Mouse (Mus musculus) cerebellum, adult 2 months (tissue): ENCODE data around the gene Actr2. TPM values are rescaled to one million over a fixed set of nuclear protein-coding genes. Genes with fewer than 3 reads are reported as not detected.

ENCODE experiments used
- DNase-seq, 2 experiments: peaks; one replicate each; pipeline ENCODE4 v3.0.0; 2021
- H3K27ac ChIP-seq: fragments of 200-500 bp; 2 replicates; pipeline ENCODE4 v1.5.1; 2012; ENCODE audit warnings: low read length, control low read depth, inconsistent platforms; ENCODE audit not compliant: insufficient read depth
- H3K27me3 ChIP-seq: fragments of 200-500 bp; 2 replicates; pipeline ENCODE4 v1.6.1; 2012; ENCODE audit warnings: inconsistent platforms, mild to moderate bottlenecking, low read length, moderate library complexity; ENCODE audit not compliant: control insufficient read depth, insufficient read depth
- H3K4me1 ChIP-seq: fragments of 200-500 bp; 2 replicates; pipeline ENCODE4 v1.6.1; 2011; ENCODE audit warnings: low read length; ENCODE audit not compliant: control insufficient read depth, insufficient read depth
- H3K4me3 ChIP-seq: fragments of 200-500 bp; replicated peaks from 2 replicates; pipeline ENCODE3; 2011; ENCODE audit warnings: mild to moderate bottlenecking, low read depth, low read length, control low read depth; ENCODE audit not compliant: insufficient read depth
- CTCF ChIP-seq: fragments of 200-500 bp; IDR thresholded peaks from 2 replicates; pipeline ENCODE4 v1.5.1; 2011; ENCODE audit warnings: low read depth, mild to moderate bottlenecking, control low read depth, low read length, moderate library complexity, borderline replicate concordance; ENCODE audit not compliant: insufficient read depth
- POLR2A ChIP-seq: fragments of 200-500 bp; IDR thresholded peaks from 2 replicates; pipeline ENCODE4 v1.6.1; 2011; ENCODE audit warnings: low read length, control low read depth, borderline replicate concordance; ENCODE audit not compliant: insufficient read depth
- WGBS: fragments of 180-500 bp; shearing (Covaris S2); methylation state at CpG from one replicate; pipeline ENCODE4 v1.1.7; 2018; 5-methylcytosine and 5-hydroxymethylcytosine counted together
- polyA plus RNA-seq: library from polyadenylated mRNA; depleted of rRNA; stranded (reverse); fragments of >200 nt; gene quantifications from 2 replicates; pipeline ENCODE4 v1.2.3, GENCODE M21; 2012

Gene Actr2
- polyA plus RNA-seq, 1 experiment: 105 TPM

GRCm38 (mm10) chr11:20132955-20133562 is 20.3 kb upstream of the Actr2 start:
- WGBS: 29% methylated on average over 12 of the region's 12 CpGs
- Histone ChIP-seq H3K27me3 (no peaks in the 10 kb centered on the region), H3K27ac (no peak overlapping the region), H3K4me1 (no peaks in the 10 kb centered on the region), H3K4me3 (peak overlapping the region; percentile 35)
- peak; percentile 68 to 73 for DNase-seq
- peak; percentile 70; the same call in 1 of the 2 replicates for TF ChIP-seq CTCF
- no peak for TF ChIP-seq POLR2A

DNA sequence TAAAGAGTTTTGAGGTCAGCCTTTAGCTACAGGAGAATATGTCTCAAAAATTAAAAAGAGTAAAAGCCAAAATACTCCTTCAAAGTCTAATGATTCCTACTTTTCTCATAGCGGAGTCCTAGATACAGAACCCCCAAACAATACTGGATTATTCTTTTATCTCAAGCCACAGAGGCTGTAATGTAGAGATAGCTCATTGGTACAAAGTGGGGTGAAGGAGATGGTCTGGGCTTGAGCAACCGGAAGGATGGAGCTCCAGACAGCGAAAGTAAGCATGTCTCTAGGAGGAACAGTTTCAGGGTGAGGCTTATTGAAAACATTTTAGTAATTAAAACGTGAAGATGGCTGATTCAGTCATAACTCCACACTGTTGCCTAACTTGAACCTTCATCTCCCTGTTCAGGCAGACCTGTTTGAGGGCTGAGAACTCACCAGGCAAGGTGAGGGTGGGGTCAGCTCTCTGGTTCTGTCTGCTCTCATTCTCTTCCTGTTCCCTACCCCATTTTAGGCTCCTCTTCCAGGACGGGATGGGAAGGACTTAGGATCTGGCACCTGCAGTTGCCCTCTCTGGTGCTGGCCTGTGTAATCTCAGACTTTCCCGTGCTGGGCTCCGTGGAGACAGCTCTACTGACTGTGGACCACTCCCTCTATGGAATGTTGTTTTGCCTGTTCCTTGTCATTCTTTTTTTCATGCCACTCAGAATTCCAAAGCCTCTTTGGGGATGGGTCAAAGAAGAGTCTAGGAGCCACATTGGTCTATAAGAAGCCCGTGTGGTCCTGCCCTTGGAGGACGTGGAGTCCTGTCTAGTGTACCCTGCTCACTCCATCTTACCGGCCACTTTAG is 14.2 kb upstream of the Actr2 start:
- no peak for DNase-seq
- no peak overlapping the region for H3K27ac ChIP-seq
- H3K4me3 ChIP-seq: no peak overlapping the region
- 74% methylated on average over 10 of the region's 10 CpGs for WGBS
- TF ChIP-seq CTCF (no peak), POLR2A (no peak)
- no peaks in the 10 kb centered on the region for H3K27me3 ChIP-seq
- H3K4me1 ChIP-seq: no peaks in the 10 kb centered on the region

DNA sequence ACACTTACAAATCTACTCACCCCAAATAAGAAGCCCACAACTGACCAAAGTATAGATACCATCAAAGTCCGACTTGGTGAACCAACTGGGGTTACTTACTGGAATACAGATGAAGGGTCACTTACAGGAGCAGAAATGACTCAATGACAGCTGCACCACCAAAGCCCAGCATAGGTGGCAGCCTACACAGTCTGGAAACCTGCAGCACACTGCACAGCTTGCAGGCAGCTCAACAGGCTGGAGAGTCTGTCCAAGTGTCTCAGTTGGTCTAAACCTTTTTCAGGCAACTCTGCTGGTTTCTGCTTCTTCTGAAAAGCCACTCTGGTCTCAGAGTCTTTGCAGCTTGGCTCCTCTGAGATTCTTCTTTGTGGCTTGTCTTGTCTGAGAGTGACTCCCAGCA is 12.7 kb upstream of the Actr2 start:
- DNase-seq: no peak
- Histone ChIP-seq H3K27me3 (no peaks in the 10 kb centered on the region), H3K4me1 (no peaks in the 10 kb centered on the region), H3K4me3 (no peak overlapping the region), H3K27ac (no peak overlapping the region)
- WGBS: 83% methylated on average over 1 of the region's 1 CpGs
- no peak for TF ChIP-seq POLR2A
- TF ChIP-seq CTCF: no peak

- Histone ChIP-seq H3K4me3 (no peak overlapping the region), H3K27me3 (no peaks in the 10 kb centered on the region), H3K4me1 (no peaks in the 10 kb centered on the region; the same call in 1 of the 2 replicates), H3K27ac (no peak overlapping the region)
- DNase-seq: no peak
- TF ChIP-seq CTCF (no peak), POLR2A (no peak)
- 93% methylated on average over 4 of the region's 4 CpGs for WGBS
Measured at GRCm38 (mm10) chr11:20116701-20117100, 4.0 kb upstream of the Actr2 start.

- DNase-seq: no peak
- Histone ChIP-seq H3K4me3 (no peak overlapping the region), H3K27ac (no peak overlapping the region), H3K27me3 (no peaks in the 10 kb centered on the region), H3K4me1 (no peaks in the 10 kb centered on the region; the same call in 1 of the 2 replicates)
- WGBS: 78% methylated on average over 5 of the region's 5 CpGs
- TF ChIP-seq CTCF (no peak), POLR2A (no peak)
Measured at GRCm38 (mm10) chr11:20116030-20116551, 3.4 kb upstream of the Actr2 start.

DNA sequence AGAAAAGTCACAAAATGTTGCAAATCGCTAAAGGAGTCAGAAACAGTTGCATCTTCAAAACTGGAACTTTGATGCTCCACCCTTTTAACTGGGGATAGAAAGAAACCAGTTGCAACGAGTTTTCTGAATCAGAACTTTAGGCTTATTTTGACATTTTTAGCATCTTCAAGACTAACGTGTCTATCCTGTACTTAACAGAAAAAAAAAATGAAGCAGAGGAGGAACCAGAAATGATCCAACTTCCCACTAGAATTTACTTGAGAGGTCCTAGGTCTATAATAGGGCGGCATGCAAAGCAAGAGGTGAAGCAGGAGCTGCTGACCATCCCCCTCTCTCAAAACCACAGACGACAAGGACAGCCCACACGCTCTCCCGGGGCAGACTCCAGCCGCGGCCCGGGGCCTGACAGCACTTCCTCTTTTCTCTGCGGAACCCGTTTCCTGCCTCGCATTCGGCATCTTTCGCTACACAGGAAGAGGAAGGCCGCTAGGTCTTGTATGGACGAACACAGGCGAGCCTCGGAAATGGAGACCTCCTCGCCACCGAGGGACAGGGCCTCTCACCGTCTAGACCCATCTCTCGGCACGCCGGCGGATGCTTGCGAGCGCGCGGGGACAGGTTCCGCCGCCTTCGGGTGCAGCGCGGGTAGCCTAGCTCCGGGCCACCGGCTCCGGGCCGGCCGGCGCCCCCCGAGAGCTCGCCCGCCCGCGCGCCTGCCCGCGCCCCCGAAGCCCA is 540 bp downstream of the Actr2 start:
- Histone ChIP-seq H3K4me3 (peak overlapping the region; percentile 85), H3K4me1 (peaks cover 3% of the 10 kb centered on the region; the same call in 1 of the 2 replicates), H3K27ac (peak overlapping the region; percentile 60), H3K27me3 (no peaks in the 10 kb centered on the region)
- peak; percentile 75 to 79 for DNase-seq
- no peak for TF ChIP-seq POLR2A
- TF ChIP-seq CTCF: no peak
- WGBS: under 1% methylated on average over 50 of the region's 50 CpGs

GRCm38 (mm10) chr11:20108151-20108550 is 4.6 kb downstream of the Actr2 start:
- H3K27me3 ChIP-seq: no peaks in the 10 kb centered on the region
- 96% methylated on average over 7 of the region's 7 CpGs for WGBS
- no peak for DNase-seq
- no peak overlapping the region; the same call in 1 of the 2 replicates for H3K27ac ChIP-seq
- peaks cover 3% of the 10 kb centered on the region; the same call in 1 of the 2 replicates for H3K4me1 ChIP-seq
- no peak for TF ChIP-seq POLR2A
- no peak for TF ChIP-seq CTCF
- H3K4me3 ChIP-seq: no peak overlapping the region

DNA sequence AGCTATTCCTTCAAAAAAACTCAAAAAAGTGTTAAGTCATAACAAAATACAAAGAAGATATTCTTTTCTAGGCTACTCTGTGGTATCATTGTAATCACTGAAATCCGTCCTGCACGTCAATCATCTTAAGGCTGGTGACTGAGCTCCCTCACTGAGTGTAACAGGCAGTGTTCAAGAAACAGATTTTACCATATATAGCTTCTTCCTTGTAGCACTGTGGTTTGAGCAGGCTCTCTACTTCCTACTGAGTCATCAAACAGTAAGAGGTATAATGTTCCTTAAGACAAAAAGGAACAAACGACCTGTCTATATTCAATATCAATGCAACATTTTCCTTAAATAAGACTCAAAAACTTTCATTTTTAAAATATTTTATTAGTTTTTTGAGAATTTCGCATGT is 5.0 kb downstream of the Actr2 start:
- H3K4me1 ChIP-seq: peaks cover 3% of the 10 kb centered on the region; the same call in 1 of the 2 replicates
- TF ChIP-seq POLR2A: no peak
- no peak for TF ChIP-seq CTCF
- DNase-seq: no peak
- no peak overlapping the region for H3K4me3 ChIP-seq
- H3K27ac ChIP-seq: no peak overlapping the region
- 87% methylated on average over 4 of the region's 4 CpGs for WGBS
- H3K27me3 ChIP-seq: no peaks in the 10 kb centered on the region
